Mouse (Mus musculus) cerebellum, adult 9-11 months (tissue): ENCODE measurements around the gene AA986860.
A peak's percentile ranks its signal among the peaks of the same experiment; 100 is the strongest.

Experiments used
- DNase-seq: peaks from one replicate; pipeline ENCODE4 v3.0.0; 2022

The AA986860 gene

DNA sequence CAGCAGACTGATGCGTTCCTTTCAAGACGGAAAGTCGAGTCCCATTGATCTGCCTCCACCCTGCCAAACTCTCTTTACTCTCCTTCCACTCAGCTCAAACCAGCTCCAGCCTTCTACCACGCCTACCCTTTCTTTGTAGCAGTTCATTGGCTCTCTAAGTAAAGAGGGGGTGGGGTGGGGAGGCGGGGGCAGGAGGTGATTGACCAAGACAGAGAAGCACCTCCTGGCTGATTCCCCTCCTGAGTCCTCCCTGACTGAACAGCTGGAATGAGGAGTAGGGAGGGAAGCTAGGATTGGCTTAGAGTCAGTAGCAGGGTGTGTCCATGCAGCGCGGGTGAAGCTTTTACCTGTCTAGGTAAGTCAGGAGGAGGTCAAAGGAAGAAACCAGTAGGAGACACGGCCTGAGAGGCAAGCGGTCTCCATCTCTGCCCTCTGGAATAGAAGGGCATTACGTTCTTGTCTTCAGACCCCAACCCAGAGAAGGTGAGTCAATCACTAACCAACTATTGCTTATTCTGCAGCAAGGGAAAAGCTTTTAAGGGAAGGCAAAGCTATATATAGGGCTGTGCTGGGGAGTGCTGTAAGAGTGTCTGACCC is at the start of gene AA986860:
AA986860 (plus strand) TSS at position 236 of the 597 bp plus-strand sequence.
- no peak for DNase-seq

DNA sequence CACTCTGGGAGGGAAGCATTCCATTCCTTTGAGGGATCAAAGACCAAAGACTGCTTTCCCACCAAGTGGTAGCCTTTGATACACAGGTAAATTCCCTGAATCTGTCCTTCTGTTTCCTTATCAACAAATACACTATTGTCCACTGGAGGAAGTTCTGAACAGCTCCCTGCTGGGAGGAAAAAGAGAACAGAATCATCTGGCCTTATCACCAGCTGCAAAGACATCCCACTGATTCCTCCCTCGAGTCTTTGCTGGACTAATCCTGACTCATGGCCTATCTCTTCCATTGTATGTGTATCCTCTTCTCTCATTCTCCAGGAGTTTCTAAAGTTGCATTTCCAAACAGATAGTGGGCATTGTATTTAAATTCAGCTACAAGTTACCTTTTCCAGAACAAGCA is 47.9 kb upstream of the AA986860 start:
- DNase-seq = no peak

DNA sequence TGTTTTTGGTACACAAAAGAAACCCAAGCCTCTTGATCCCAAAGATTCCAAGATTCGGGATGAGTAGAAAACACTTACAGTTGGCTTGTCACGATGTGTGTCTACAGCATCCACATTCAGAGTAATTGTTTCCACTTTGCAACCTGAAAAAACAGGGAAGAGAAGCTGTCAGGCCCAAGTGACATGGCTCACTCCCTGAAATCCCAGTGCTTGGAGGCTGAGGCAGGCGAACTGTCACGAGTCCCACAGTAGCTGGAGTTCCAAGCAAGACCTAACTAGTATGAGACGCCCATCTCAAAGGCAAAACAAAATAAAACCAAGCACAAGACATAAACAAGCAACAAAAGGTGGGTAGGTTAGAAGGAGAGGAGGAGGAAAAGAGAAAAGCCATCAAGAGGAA is 33.2 kb upstream of the AA986860 start:
- no peak for DNase-seq

DNA sequence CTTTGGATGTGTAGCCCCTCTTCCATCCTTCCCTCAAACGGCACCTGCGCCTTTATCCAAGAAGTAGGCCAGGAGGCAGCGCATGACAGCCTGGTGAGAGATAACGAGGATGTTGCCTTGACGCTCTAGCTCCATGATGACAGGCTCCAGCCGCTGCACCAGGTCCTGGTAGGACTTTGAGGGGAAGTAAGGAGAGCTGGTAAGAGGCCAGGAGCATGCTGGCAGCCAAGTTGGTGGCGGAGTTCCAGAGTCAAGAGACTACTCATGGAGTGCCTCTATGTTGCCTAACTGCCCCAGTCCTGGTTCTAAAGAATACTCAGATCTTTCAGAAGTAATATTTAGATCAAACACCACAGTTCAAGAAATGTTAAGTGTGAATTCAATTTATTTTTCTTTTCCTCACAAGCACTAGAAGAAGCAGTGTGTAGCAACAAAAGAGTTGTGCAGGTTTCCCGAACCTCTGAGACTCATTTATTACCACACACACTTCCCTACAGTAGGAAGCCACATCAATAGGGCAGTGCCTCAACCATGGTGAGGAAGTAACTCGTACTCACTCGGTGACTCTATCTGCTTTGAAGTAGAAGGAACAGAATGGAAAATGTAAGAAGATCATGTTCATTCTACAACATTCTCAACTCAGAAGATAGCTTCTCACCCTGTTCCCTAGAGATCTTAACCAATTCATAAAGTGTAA is 31.7 kb upstream of the AA986860 start:
- peak; percentile 62 for DNase-seq

DNA sequence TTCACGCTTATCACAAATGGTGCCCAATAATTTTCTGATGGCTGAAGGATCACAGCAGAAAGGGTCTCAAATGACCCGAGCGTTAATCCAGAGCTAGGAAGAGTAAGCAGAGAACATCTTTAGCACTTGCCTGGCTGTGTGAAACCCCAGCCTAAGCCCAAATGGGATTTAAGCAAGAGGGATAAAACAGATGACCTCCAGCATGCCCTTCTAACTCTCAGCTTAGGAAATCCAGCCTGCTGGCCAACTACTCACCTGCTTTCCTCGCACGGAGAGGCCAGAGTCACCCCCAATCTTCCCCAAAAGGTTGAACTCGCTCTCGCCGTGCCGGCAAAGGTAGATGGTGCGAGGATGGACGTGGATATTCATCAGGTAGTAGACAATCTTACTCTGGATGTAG is 29.8 kb upstream of the AA986860 start:
- no peak for DNase-seq

DNA sequence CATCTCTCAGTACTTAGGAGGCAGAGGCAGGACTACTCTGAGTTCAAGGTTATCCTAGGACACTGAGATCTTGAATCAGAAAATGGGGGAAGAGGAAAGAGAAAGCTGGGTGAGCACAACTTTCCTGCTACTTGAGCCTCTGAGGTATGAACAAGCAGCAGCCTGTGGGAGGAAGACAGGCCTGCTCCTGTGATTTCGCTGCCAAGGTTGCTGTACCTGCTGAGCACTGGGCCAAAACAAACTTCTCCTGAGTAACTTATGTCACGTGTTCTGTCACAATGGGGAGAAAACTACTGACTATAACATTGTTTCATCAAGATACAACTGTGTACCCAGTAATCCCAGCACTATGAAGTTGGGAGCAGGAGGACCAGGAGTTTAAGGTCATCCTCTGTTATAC is 28.2 kb upstream of the AA986860 start:
- DNase-seq = no peak

DNA sequence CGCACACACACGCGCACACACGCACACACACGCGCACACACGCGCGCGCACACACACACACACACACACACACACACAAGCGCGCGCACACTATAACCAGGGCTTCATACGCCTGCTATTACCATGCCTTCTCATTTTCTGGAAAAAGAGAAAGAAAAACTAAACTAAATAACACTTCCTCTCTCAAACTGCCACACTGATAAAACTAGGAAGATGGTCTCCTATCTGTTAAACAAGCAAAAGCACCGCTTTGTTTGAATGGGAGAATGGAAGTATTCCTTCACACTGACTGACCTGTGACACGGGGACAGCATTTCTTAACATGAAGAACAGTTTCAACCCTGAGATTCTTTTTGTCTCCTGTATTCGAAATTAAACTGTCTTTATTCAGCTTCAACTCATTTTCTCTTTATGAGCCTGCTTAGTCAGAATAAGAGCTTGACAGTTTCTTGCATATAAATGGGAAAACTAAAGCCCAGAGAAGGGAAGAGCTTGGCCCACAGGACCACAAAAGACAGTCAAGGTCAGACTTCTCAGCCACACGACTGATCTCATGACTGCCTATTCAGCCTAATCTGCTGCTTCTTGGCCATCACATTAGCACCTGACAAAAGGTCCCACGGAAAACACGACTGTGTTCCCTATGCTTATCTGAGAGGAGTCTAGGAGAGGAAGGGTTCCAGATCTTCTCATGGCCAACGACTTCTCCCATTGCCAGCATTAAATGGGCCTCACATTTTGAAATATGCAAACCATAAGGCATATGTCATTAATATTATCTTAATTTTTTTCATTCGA is 21.3 kb upstream of the AA986860 start:
- DNase-seq = no peak

DNA sequence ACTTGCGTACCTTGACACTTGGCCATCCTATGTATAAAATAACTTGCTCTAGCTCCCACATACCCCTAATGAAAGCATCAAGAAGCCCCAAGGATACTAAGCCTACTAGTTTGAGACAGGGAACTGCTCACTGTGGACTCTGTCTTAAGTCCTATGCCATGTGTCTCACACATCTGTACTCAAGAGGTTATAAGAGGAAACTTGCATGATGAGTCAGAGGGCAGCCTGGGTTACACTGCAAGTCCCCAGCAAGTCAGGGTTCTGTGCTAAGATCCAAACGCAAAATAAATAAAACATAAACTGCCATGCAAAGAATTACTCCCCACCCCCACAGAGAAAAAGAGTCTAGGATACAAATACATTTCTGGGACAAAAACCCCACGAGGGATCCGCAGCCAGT is 17.7 kb upstream of the AA986860 start:
- no peak for DNase-seq

DNA sequence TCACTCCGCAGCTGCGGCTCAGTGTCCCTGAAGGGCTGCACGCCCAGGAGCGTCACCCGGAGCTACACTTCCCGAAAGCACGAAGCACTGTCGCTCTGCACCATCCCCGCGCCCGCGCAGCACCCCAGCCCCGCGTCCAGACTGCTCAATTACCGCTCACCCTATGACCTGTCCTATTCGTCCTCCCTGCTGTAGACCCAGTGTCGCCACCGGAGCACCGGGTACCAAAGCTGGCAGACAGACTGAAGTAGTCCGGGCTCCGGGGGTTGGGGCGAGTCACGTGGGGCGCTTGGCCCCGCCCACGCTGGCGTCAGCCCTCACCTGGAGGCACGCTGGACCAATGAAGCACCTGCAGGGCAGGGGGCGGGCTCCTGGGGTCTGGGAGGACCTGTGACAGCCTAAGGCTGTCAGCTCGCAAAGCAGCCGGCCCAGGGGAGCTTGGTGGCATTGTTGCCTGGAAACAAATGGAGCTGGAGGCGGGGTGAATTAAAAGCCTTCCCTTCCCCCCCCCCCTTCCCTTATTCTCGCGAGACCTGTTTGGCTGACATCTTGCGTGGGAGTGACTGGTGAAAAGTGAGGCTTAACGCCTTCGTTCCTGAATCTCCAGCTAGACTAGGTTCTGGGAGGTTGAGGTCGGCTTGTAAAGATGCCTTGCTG is 16.1 kb upstream of the AA986860 start, which contains the start of gene Gm29427:
Gm29427 (minus strand) TSS at position 239 of the 657 bp plus-strand sequence.
- peak; percentile 99 for DNase-seq

DNA sequence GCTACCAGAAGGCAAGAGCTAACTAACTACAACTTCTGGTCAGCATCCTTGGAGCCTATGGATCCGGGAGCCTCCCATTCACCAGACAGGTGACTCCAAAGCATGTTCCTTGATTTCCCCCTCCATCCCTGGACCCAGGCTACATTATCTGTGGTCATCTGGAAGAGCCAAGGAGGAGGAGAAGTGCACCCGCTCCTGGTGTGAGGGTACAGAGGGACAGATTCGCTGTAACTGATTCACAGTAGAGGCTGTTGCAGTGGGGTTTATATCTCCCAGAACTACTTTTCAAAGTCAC is 15.6 kb upstream of the AA986860 start:
- DNase-seq = no peak

DNA sequence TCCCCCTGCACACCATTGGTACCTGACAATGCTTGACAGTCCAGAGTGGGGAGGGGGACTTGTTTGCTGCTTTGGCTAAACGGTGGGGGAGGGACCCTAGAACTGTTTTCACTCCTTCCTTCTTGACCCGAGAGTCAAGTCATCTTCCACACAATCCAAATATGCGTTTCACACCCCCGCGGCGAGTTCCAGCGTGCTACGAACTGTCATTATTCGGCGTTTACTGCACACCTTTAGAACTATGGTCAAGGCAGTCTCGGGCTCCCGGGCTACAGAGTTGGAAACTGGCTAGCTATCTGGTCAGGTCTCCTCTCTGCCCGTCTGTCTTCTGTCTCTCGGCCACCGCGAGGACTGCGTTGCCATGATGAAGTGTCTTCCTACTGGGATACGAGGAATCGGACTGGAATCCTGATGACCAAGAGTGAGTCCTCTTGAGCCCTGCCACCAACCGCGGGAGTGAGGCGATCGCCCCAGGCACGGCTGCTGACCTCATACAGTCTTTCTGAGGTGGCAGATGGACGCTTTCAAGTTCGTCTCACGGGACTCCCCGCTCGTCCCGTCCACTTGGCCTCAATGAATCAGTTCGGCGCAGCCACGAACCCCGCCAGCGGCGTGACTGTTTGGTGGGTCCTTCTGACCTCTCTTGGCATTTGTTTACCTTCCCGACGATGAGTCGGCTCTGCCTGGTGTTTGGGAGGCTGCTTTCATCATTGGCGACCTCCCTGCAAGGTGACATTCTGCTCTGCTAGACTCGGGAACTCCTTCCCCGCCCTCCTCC is 15.1 kb upstream of the AA986860 start:
- DNase-seq = no peak

DNA sequence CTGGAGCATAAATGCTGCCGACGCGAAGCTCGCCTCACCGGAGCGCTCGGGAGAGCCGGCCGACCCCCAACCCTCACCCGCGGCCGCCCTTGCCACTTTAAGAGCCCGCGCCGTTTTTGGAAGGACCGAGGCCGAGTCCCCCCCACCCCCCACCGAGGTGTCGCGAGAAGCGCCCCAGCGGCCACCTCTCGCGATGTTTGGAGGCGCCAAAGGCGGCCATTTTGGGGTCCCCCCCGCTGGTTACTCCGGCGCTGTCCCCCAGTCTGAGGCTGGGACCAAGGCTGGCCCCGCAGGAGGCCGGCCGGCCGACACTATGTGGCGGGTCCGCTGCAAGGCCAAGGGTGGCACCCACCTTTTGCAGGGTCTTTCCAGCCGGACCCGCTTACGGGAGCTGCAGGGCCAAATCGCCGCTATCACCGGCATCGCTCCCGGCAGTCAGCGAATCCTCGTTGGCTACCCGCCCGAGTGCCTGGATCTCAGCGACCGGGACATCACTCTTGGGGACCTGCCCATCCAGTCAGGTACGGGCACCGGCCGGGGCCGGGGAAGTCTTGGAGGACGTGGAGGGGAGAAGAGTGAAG is 14.4 kb upstream of the AA986860 start, which contains the start of gene Yod1:
Yod1 (plus strand) TSS at position 37 of the 581 bp plus-strand sequence.
- DNase-seq = peak; percentile 91

DNA sequence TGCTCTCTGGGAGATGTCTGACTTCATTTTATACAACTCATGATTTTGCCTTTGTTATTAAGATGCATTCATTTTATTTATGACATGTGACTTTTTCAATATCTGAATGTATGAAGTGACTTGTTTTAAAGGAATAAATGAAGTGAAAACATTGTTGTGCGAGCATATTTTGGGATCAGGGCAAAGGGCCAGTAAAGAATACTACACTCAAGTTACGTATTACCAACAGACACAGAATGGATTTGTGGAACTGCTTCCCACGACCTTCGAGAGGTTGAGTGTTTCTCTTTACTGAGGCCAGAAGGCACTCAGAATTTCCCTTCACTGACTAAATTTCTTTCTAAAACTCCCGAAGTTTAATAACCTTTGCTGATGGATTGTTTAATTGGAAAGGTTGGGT is 7.6 kb upstream of the AA986860 start:
- no peak for DNase-seq

DNA sequence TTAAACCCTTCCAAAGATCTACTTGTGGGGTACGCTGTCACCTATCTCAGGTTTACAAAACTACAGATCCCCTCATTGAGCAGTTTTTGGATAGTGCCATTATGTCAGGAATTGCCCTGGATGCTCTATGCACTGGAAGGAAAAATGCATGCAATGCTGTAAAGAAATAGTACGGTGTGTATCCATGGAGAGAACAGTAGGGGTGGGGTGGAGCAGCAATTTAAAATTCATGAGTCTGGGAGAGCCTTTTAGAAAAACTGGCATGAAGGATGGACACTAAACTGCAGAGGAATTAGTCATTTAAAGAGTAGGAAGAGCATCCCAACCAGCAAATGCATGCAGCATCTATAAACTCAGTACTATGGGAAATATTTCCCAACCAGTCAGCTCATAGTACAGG is 5.4 kb upstream of the AA986860 start:
- DNase-seq = no peak

DNA sequence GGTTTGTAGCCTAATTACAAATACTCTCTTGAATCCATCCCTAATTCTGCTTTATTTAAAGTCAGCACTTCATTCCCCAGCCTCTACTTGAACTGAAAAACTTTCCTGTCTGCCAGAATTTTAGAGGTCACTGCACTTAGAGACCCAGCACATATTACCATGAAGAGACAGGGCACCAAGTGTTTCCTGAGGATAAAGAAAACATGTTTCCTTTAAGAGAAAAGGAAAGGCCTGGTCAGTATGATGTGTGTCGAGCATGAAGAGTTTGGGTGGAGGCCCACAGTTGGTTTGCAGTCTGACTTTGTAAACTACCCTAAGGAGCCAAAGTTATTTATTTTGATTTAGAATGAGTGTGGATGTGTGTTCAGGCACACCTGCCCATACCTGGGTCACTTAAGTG is 3.7 kb upstream of the AA986860 start:
- no peak for DNase-seq

DNA sequence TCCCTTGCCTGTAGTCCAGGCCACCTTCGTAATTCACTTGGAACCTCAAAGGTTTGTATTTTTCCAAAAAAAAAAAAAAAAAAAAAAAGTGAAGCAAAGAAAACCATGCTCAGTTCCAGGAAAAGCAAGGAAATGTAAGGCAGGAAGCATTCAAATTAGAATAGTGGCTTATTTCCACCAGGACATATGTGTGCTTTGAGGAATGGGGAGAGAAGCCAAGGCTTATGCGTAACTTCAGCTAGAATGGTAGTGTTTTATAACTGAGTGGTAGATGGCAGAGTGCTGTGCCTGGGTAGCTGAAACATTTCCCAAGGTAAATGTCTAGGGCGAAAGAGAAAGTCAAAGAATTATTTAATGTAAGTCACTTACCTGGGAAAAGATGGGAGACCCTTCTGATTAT is 3.1 kb upstream of the AA986860 start:
- DNase-seq = no peak

DNA sequence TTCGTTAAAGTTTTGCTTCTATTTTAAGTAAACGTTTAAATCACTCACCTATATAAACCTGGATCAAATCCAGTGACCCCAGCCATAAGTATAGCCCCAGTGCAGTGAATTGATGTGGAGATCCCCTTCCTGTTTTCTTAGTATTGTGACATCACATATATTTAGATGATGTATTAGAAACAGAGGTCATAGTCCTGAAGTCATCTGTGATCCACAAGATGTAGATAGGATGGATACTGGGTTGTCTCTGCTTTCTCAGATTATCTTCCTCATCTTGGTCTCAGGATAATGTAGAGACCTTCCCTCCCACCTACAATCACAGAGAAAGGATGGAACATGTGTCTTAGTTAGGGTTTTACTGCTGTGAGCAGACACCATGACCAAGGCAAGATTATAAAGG is 2.6 kb upstream of the AA986860 start, which contains the start of gene Pfkfb2:
Pfkfb2 (minus strand) TSS at position 101 of the 400 bp plus-strand sequence.
- no peak for DNase-seq

DNA sequence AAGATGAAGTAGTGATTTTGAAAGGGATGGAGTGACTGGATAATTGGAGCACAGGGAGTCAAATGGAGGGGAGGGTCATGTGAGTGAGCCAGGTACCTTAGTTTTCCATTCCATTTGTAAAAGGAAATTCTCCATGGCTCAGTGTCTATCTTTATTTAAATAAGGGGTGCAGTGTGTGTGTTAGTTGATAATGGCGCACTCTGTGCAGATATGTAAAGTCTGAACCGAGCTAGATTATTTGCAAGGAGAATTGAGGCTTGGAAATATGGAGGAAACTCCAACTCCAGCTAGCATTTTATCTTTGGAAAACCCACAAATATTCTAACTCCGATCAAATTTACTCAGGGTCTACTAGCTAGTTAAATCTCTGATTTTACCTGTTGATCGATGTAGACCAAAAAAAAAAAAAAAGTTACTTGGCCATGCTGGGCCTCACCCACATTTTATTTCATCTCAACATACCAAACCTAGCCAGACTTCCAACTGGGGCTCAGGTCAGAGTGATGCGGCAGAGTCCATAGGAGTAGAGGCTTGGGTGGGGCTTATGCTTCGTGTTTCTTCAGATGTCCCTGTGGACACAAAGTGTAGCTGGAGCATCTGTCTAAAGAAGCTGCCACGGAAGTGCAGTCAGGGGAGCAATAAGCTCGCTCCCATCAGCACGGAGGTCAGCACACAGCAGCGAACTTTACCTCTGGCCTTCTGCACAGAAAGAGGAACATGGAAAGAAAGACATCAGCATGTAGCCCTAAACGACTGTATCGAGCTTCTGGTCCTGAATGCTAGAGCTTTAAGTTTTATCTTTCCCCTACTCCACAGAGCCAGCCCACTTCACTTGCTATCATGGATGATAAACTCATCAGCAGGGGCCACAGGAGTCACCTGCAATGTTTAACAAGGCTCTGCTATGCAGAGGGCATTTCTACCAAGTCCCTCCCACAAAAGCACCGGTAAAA is 1.2 kb downstream of the AA986860 start:
- no peak for DNase-seq

DNA sequence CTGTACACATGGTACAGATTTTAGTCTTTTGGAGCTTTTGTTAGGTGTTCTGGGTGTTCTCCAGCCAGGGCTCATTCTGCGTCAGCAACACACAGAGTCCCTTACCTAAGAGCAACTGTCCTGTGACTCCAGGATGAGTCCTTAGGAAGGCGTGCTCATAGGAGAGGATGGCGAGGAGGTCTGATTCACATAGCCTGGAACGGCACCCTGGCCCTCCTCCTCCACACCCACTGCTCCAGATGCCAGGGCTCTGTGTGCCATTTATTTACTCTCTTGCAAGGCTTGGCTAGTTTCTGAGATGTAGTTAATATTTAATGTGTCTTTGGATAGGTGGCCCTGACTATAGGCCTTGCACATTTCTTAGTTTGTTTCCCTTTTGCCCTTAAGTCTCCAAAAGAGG is 1.9 kb downstream of the AA986860 start:
- no peak for DNase-seq

DNA sequence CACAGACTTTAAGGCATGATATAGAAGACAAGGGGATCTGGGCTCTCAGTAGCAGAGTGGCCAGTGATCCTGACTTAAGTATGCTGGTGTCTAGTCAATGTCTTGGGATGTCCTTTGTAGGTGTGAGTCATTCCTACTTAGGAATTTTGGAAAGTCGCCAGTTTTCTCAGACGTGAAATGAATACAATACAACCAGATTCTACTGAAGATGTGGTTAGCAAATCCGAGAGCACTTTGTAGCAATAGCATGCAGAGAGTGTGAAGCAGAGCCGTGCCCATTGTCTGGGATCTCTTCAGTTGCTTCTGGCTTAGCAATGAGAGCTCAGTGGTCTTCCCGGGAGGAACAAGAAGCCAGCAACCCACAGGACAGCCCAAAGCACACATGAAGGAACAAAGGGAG is 2.7 kb downstream of the AA986860 start:
- DNase-seq = no peak

DNA sequence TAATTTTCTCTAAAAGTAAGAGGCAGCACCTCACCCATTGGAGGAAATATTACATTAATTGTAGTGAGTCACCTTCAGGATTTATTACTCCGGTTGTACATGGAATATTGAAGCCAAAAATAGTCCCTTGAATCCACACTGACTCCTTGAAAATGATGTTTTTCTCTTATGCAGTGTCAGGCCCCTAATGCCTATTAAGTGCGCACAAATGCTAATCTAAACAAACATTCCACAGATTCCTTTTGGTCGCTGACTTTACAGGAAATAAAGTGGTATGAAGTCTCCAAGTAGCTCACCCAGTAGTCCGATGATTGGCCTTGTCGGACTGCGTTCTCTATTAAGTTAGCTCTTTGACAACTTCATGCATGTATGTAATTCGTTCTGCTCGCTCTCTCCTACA is 3.1 kb downstream of the AA986860 start:
- no peak for DNase-seq
